Comparison of ENCODE assay signal across 13 mouse cellular contexts in genomic region chrX:95445866-95446265, GRCm38 (mm10). TPM values are rescaled to one million over a fixed set of nuclear protein-coding genes. Genes with fewer than 3 reads are reported as not detected.
A peak's percentile ranks its signal among the peaks of the same experiment; 100 is the strongest.
DNase-seq lines count a peak whose midpoint lies in the region; ATAC-seq and TF ChIP-seq lines count a peak whose summit lies in the region.
"Had no signal": no experiment of that assay in that cellular context is flagged by ENCODE, and none has a peak within 500 bp of the region (broad histone marks: within the 10 kb centered on the region; RNA-seq: fewer than 3 reads in every experiment).

No protein-coding gene starts in this region.

- peak; percentile 8 for DNase-seq in limb, embryonic 14.5 days (ENCODE audit: low spot score)
- DNase-seq in limb, embryonic 10.5 days (ENCODE audit: low spot score), result no peak
- peak; percentile 8 for DNase-seq in embryonic facial prominence, embryonic 10.5 days (ENCODE audit: low spot score)
- peak; percentile 85 to 87 for DNase-seq in kidney, postnatal 36 days
- no peak for DNase-seq in B cell, adult 2 months
- DNase-seq in ovary, adult 18-20 months (ENCODE audit: low spot score), result no peak
- DNase-seq: adrenal gland, adult 8-10 months; gastrocnemius, postnatal 36 days had no signal

- ATAC-seq in limb, embryonic 14.5 days (ENCODE audit: low FRiP score, low read depth), result no peak
- ATAC-seq in stomach, embryonic 15.5 days (ENCODE audit: insufficient read depth, low FRiP score, low read depth), result no peak
- ATAC-seq in megakaryocyte, adult 5-6 weeks (ENCODE audit: poor library complexity, severe bottlenecking), result no peak
- ATAC-seq: forebrain, embryonic 16.5 days had no signal

- no peak overlapping the region for H3K9ac ChIP-seq in limb, embryonic 14.5 days (ENCODE audit: low read depth, low read length, severe bottlenecking)
- H3K9ac ChIP-seq in stomach, embryonic 15.5 days, result no peak overlapping the region
- H3K9ac ChIP-seq: embryonic facial prominence, embryonic 15.5 days; neural tube, embryonic 13.5 days had no signal

- WGBS in limb, embryonic 14.5 days, result 50% methylated on average over 2 of the region's 2 CpGs
- 67% methylated on average over 2 of the region's 2 CpGs for WGBS in limb, embryonic 10.5 days
- 71% methylated on average over 2 of the region's 2 CpGs for WGBS in embryonic facial prominence, embryonic 10.5 days
- 57% methylated on average over 2 of the region's 2 CpGs for whole genome bisulfite sequencing in stomach, embryonic 15.5 days

- no peak overlapping the region for H3K27ac ChIP-seq in limb, embryonic 14.5 days (replicated peaks; ENCODE audit: low read depth, low read length)
- no peak overlapping the region for H3K27ac ChIP-seq in limb, embryonic 10.5 days
- H3K27ac ChIP-seq in embryonic facial prominence, embryonic 10.5 days (replicated peaks), result no peak overlapping the region
- 0 out of 2 replicates have a peak overlapping the region, but pooled peaks have one; percentile 87 for H3K27ac ChIP-seq in stomach, embryonic 15.5 days
- H3K27ac ChIP-seq: neural tube, embryonic 13.5 days had no signal

- no peaks in the 10 kb centered on the region for H3K27me3 ChIP-seq in limb, embryonic 14.5 days (ENCODE audit: control insufficient read depth, insufficient read depth, low read length)
- H3K27me3 ChIP-seq in limb, embryonic 10.5 days (ENCODE audit: low read depth, poor library complexity, severe bottlenecking), result peaks cover 27% of the 10 kb centered on the region
- peaks cover 19% of the 10 kb centered on the region for H3K27me3 ChIP-seq in embryonic facial prominence, embryonic 10.5 days (replicated peaks; ENCODE audit: low read depth, poor library complexity, severe bottlenecking)
- H3K27me3 ChIP-seq in stomach, embryonic 15.5 days (replicated peaks), result no peaks in the 10 kb centered on the region
- H3K27me3 ChIP-seq: embryonic facial prominence, embryonic 15.5 days; neural tube, embryonic 13.5 days had no signal

- no peaks in the 10 kb centered on the region for H3K36me3 ChIP-seq in limb, embryonic 14.5 days (ENCODE audit: control insufficient read depth, insufficient read depth, low read length)
- H3K36me3 ChIP-seq in limb, embryonic 10.5 days, result no peaks in the 10 kb centered on the region
- no peaks in the 10 kb centered on the region for H3K36me3 ChIP-seq in embryonic facial prominence, embryonic 10.5 days (replicated peaks)
- no peaks in the 10 kb centered on the region for H3K36me3 ChIP-seq in stomach, embryonic 15.5 days
- H3K36me3 ChIP-seq: embryonic facial prominence, embryonic 15.5 days; neural tube, embryonic 13.5 days had no signal

- TF ChIP-seq POLR2A in limb, embryonic 14.5 days (IDR thresholded peaks at IDR 0.05; ENCODE audit: borderline replicate concordance, extremely low read depth, insufficient read depth, insufficient read length), result no peak

- H3K9me3 ChIP-seq in limb, embryonic 14.5 days (ENCODE audit: control insufficient read depth, low read length), result no peaks in the 10 kb centered on the region
- no peaks in the 10 kb centered on the region for H3K9me3 ChIP-seq in limb, embryonic 10.5 days (replicated peaks)
- H3K9me3 ChIP-seq in embryonic facial prominence, embryonic 10.5 days, result no peaks in the 10 kb centered on the region; the same call in 1 of the 2 replicates
- no peaks in the 10 kb centered on the region for H3K9me3 ChIP-seq in stomach, embryonic 15.5 days
- H3K9me3 ChIP-seq: embryonic facial prominence, embryonic 15.5 days; neural tube, embryonic 13.5 days had no signal

- no peak overlapping the region for H3K4me2 ChIP-seq in limb, embryonic 14.5 days (replicated peaks; ENCODE audit: low read depth, low read length, severe bottlenecking)
- no peak overlapping the region for H3K4me2 ChIP-seq in stomach, embryonic 15.5 days

- 0 out of 2 replicates have a peak, but pooled peaks cover 2% of the 10 kb centered on the region for H3K4me1 ChIP-seq in limb, embryonic 14.5 days (ENCODE audit: control insufficient read depth, insufficient read depth, low read length)
- H3K4me1 ChIP-seq in limb, embryonic 10.5 days, result peaks cover 4% of the 10 kb centered on the region; the same call in 1 of the 2 replicates
- peaks cover 12% of the 10 kb centered on the region; the same call in 1 of the 2 replicates for H3K4me1 ChIP-seq in embryonic facial prominence, embryonic 10.5 days
- no peaks in the 10 kb centered on the region for H3K4me1 ChIP-seq in stomach, embryonic 15.5 days

- H3K4me3 ChIP-seq in limb, embryonic 14.5 days (replicated peaks; ENCODE audit: low read length), result no peak overlapping the region
- no peak overlapping the region for H3K4me3 ChIP-seq in limb, embryonic 10.5 days
- no peak overlapping the region for H3K4me3 ChIP-seq in embryonic facial prominence, embryonic 10.5 days
- no peak overlapping the region for H3K4me3 ChIP-seq in stomach, embryonic 15.5 days (replicated peaks)

RNA-seq across cellular contexts. Expression of gene Amer1, which starts 1.2 kb away (rescaled TPM):
- polyA plus RNA-seq in limb, embryonic 14.5 days (2012; rRNA removed), result 9.3 and 9.5 TPM in 2 replicates
- 11.1 and 12.3 TPM in 2 replicates for polyA plus RNA-seq in limb, embryonic 14.5 days (2014; fragmentation: Nextera tagmentation; extraction: Ambion mirVana)
- 10.2 and 11.6 TPM in 2 replicates for polyA plus RNA-seq in limb, embryonic 10.5 days (2016; fragmentation: Nextera tagmentation; extraction: Ambion mirVana)
- polyA plus RNA-seq in embryonic facial prominence, embryonic 10.5 days (2016; fragmentation: Nextera tagmentation; extraction: Ambion mirVana), result 10.3 and 11.9 TPM in 2 replicates
- polyA plus RNA-seq in stomach, embryonic 15.5 days (2015; fragmentation: Nextera tagmentation; extraction: Ambion mirVana), result 12.4 and 12.5 TPM in 2 replicates
- total RNA-seq in megakaryocyte, adult 5-6 weeks (2015), result 2.4 and 2.9 TPM in 2 replicates
- 3.2 and 3.4 TPM in 2 replicates for total RNA-seq in megakaryocyte, adult 5-6 weeks (2017)

Comparison
In these comparisons a context has a peak if more than half of its experiments do, and no peak if none do; other contexts are left out.
1. DNase-seq: peak in limb, embryonic 14.5 days (single experiment), embryonic facial prominence, embryonic 10.5 days (single experiment) and kidney, postnatal 36 days (2 of 2); none in limb, embryonic 10.5 days (single experiment), B cell, adult 2 months (0 of 2) and ovary, adult 18-20 months (single experiment).